Mouse (Mus musculus): ENCODE results near the gene 2310022B05Rik.

The 2310022B05Rik gene

DNA sequence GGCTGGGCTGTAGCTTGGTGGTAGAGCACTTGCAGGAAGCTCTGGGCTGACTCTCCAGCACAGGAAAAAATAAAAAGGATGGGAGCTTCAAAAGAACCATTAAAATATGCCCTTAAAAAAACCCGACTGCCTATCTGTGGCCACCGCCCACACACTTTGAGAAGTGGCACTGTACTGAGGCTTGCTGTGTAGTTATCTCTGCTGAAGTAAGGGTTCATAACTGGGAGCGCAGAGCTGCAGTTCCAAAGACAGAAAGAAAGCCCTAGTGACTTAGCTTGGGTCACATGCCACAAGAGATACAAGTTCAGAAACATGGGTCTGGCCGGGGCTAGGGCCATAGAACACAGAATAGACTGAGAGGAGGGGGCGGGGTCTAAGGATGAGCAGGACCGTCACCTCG, 5.2 kb downstream of the 2310022B05Rik start:
- DNase-seq, result no peak

DNA sequence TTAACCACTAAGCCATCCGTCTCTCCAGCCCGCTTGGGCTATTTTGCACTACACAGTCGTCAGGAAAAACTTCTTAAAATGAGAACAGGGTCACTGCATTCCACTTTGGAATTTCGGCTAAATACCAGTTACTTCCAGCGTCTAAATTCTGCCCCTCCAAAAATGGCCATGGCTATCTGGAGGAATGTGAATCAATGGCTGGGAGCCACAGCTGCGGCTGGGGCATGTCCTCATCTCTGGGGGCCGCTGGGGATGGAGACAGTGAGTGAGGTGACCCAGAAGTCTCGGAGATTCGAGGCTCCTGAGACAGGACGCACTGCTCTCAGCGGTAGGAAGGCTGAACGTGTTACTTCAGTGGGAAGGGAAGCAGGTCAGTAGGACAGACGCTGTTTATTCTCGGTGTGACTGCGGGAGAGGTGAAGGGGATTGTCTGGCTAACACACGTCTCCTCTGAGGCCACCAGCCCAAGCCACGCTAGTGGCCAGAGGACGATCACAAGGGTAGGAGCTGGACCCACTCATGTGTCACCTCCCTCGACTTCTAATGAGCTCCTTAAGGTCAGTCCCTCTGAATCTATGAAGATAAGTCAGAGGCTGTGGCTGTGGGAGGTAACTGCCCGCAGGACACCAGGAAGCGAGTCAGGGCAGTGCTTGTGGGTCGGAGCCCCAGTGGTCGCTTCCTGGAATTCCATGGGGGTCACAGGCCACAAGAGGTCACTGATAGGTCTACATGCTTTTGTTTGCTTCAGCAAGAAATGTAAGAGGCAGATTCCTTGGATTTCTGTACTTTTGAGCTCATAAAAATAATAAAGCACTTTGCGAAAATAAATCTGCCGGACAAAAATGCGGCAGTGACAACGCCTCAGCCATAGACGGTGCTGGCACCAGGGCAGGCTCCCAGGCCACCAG, 9.3 kb downstream of the 2310022B05Rik start:
- no peak for DNase-seq

DNA sequence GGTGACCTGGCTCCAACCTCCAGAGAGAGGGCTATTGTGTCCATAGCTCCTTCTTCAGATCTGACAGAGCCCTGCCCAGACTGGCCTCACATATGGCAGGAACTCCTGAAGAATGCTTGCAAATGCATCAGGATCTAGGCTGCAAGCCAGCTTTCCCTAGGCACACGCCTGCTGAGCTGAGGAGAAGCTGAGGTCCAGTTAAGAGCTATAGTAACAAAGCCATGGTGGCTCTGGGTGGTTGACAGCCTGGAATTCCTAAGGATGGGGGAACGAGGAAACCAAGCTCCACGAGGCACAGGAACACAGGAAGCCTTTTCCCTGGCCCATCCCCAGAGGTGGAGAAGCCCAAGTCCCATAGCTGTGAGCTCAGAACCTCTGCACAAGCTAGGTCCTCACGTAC, 10.6 kb downstream of the 2310022B05Rik start:
- DNase-seq, result peak; percentile 63

DNA sequence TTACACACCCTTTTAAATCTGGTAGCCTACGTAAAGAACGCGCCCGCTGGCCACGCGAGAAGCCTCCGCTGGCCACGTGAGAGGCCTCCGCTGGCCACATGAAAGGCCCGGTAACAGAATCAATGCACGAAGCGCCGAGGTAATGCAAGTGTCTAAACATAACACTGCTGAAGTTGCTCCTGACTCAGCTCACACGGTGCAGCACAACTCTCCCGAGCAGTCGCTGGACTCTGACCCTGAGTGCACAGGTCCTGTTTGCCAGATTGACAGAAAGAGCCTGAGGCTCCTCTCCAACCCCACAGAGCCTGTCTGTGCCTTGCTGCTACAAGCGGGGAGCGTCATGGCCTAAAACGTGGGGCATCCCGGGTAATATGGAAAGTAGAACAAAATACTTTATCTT, 11.4 kb downstream of the 2310022B05Rik start:
- DNase-seq, result no peak

DNA sequence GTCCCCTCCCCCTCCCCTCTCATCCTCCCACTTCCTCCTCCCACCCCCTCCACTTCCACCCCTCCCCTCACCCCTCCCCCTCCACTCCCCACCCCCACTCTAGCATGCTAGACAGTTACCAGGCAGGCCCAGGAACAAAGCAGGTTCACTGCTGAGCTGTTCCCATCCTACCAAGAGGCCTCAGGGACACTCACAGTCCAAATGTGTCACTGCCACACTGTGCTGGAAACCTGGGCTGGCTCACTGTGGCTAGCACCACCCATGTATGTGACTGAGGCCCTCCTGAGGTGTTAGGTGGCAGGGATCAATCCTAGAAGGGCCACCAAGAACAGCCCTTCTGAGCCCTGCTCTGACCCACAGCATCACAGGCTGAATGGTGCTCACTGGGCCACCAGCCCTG, 14.9 kb downstream of the 2310022B05Rik start:
- no peak for DNase-seq

DNA sequence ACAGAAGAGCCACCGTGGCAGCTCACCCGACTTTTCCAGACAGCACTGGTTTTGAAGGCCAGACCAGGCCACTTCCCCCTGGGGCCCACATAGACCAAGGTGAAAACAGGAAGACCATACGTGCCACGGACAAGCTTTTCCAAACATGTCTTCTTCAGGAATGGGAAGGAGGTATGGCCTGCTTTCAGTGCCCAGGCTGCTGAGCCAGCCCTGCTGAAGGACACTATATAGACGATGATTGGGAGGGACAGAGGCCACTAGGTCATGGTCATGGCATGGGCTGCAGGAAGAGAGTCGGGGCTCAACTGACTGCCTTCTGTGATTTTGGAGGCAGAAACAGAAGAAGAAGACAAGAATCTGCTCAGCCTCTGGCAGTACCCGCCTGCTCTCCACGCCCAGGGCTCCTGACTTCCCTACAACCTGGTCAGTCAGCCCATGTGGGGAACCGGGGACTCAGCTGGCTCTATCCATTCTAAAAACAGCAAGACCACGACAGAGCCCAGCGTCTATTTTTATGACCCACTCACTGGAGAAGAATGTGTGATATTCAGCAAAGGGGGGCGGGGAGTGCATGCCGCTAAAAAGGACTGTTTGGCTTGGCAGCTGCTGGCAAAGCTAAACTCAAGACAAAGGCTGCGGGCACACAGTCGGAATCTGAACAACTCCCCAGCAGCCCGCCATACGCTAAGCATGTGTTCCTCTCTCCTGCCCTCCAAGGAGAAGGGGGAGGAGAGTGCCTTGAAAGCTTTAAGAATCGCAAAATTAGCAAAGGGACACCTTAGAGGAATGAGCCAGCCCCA, 19.4 kb downstream of the 2310022B05Rik start:
- no peak for DNase-seq

DNA sequence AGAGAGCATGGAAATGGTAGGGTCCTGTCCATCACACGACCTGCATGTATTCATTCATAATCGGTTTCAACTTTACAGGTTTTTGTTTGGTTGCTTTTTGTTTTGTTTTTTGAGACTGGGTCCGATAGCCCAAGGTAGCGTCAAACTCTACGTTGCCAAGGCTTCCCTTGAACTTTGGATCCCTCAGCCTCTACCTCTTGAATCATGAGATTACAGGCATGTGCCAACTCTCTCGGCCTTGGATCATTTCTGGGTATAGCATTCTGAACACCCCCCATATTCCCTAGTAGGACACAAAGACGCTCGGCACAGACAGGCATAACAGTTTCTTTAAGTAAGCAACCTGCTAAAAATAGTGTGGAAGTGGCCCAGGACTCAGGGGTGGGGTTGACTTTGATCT, 21.6 kb downstream of the 2310022B05Rik start:
- DNase-seq, result no peak

DNA sequence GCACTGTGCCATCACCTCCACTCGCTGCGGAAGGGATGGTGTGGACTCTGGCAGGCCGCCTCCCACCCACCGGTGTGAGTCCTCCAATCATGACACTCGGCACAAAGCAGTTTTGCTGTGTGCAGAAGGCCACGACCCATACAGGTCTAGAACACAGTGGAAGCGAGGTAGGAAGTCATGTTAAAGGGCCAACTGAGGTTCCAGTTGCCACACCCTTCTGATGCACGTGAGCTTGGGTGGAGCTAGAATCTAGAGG, 28.0 kb downstream of the 2310022B05Rik start:
- no peak for DNase-seq

DNA sequence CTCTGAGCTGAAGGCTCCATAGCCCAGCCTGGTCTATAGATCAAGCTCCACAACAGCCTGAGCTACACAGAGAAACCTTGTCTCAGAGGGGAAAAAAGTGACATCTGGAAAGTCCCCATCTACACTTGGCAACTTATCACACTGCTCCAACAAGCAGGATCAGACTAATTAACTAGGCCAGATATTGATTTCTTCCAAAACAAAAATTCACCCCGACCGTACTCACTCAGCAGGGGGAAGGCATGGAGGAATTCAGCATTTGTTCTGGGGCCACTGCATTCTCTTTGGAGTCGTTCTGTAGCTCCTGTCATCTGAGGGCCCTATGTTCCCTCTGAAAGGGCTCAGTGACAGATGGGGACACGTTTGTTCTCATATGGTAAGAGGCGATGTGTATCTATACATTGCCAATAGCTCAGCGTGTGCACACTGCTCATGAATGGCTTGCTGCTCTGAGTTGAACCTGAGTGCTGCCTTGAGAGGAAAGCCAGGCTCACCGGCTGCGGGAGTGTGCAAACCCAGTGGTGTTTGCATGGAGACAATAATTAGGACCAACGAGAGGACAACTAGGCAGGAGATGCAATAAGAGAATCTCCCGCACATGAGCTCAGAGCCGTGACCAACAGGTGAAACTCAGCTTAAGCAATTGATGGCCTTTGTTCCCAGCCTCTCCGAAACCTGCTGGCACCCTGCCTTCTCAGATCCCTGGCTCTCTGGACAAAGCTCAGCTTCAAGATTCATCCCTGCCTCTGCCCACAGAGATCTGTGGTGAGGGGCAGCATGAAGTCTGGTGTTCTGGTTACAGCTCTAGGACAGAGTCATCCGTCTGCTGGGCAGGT, 28.5 kb downstream of the 2310022B05Rik start:
- DNase-seq, result no peak

DNA sequence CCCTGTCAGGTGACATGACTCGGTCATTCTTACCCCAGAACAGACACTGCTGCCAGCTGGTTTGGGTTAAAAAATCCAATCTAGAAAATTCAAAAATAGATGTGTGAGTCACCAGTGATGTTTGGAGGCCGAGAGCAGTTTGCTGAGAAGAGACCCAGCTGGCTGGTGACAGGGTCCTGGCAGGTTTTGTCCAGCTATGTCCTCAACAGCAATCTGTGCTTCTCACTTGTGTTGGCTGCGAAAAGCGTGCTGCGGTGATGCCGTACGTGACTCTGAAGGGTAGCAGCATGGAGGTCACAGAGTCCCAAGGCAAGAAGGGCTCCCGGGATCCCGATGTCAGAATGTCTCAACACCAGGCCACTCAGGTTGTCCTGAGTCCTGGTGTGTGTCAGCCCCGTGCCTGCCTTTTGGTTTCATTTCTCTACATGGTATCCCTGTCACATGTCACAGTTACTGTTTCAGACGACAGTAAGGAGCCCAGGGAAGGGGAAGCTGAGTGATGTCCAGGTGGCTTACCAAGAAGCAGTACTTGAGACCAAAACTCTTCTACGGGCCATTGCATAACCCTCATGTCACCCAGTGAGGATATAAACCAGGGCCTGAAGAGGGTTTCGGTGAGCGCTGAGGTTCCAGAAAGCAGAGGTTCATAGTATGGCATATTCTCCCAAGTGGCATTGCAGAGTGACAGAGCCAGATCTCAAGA, 30.0 kb downstream of the 2310022B05Rik start:
- DNase-seq, result peak; percentile 52

DNA sequence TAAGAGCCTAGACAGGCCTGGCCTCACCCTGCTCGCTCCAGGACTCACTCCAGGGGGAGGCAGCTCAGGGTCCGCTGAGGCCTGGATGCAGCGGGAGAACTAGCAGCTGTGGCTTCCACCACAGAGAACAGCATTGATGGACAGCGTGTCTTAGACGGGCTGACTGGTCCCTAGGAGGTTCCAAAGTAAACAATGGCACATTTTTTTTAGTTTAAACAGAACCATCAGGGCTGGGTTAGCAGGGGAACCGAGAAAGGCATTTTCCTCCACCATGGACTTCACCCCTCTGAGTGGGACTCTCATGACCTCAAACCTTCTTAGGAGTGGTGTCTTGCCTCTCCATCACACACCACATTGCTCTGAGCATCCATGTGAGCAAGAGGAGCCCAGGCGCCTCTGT, 31.2 kb downstream of the 2310022B05Rik start:
- DNase-seq, result no peak

DNA sequence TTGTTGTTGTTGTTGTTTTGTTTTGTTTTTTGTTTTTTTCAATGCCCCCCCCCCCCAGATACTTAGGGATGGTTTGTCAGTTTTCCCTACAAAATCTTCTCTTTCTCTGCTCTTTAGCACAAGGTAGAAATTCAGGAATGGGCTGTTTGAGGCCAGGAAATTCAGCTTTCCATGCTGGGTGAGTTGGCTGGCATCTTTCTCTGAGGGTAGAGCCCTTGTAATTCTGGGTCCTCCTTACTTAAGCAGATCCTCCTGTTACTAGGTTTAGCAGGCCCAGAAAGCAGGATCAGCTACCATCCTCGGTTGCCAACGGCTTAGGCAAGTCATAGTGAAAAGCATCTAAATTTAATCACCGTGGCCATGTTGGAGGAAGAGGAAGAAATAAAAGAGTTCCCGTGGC, 32.3 kb downstream of the 2310022B05Rik start:
- no peak for DNase-seq

DNA sequence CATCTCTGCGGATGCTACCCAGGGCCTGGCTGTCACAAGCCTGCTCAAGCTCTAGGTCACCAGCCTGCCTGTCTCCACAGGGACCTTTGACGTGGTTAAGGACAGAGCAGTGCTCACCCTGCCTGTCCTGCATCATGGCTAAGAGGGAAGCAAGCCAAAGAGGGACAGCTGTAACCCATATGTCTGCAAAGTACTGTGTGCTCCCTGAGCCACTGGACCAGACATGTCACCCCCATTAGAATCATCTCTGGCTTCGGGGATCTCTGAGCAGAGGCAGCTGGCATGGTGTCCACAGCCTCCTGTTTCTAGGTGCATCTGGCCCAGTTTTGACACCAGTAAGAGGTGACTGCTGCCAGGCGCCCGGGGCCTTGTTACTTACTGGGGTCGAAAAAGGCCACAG, 32.7 kb downstream of the 2310022B05Rik start:
- peak; percentile 48 for DNase-seq

DNA sequence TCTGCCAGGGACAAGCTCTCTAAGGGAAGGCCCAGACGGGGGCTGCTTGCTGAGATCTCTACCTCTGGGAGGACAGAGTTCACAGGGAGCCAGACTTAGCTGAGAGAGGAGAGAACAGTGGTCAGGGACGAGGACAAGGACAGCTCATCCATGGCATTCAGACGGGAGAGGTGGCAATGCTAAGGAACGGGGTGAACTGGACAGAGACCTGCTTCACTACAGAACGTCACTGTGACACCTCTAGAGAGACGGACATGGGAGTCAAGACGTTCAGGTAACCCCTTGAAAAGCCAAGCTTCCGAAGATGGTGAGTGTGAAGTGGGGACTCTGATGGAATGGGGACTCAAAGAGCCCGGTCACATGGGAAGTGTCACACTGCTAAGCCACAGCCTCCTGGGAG, 36.9 kb downstream of the 2310022B05Rik start:
- no peak for DNase-seq

DNA sequence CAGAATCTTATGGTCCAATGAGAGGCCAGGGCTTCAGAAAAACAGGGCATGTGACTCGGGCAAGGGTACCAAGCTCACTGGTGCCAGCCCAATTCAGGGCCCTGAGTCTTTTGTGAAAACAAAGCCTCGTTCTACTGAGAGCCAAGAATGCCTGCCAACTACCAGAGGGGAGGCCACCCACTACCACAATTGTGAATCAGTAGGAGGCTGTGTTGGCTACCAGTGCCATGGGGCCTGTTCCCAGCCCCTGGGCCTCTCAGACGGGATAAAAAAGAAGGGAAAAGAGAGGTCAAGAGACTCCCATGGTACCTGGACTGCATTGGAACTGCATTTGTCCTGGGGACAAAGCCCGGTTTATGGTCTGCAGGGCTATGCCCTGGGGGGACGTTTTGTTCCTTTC, 41.9 kb downstream of the 2310022B05Rik start:
- DNase-seq, result peak; percentile 58

DNA sequence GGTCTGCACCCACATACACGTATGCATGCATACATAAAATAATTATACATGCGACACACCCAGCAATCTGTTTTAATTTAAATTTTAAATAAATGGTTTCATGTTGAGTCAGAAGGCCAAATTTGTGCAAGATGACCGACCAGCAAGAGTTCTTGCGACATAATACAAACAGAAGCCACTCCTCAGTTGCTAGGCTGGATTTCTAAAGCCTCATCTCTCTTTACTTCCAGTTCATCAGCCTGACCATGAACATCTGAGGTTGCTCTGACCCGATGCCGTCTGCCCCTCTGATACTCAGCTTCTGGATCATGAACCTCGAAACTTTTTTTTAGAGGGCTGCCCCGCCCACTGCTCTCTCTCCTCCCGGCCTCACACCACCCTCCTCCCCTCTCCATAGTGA, 44.9 kb downstream of the 2310022B05Rik start:
- no peak for DNase-seq

DNA sequence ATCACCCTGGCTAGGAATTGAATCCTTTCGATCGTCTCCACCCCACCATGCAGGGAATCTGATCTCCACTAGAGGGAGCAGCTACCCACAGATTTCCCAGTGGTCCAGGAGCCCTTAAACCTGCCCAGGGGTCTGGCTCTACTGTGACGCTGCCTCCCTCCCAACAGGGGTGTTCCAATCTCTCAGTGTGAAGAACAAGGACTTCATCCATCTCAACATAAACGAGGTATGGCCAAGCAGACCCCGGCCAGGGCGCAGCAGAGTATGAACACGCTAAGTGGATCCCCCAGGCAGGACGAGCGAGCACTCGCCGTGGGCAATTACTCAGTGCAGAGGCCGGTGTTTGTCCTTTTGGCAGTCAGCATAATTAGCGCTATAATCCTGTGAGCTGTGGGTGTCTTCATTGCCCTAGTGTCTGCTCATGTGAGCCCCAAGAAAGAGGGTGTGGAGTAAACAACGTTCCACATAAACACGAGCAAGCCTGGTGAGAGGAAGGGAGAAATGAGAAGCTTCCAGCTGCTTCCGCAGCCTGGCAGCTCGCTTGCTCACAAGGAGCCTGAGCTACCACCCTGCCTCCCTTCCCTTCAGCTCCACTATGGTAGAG, 45.8 kb downstream of the 2310022B05Rik start:
- peak; percentile 84 for DNase-seq

DNA sequence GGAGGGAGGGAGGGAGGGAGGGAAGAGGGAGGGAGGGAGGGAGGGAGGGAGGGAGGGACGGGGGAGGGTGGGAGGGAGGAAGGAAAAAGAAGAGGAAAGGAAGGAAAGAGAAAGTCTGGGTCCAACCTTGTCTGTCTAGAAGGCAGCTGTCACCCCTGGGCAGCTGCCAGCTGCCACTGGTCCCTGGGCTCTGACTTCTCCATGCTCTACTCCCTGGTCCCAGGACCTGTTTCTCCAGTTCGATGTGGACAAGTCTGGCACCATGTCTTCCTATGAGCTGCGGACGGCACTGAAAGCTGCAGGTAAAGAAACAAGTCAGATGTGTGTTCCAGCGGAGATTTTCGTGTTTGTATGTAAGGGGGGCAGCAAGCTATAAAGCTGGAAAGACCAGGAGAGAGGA, 48.8 kb downstream of the 2310022B05Rik start:
- DNase-seq, result no peak

DNA sequence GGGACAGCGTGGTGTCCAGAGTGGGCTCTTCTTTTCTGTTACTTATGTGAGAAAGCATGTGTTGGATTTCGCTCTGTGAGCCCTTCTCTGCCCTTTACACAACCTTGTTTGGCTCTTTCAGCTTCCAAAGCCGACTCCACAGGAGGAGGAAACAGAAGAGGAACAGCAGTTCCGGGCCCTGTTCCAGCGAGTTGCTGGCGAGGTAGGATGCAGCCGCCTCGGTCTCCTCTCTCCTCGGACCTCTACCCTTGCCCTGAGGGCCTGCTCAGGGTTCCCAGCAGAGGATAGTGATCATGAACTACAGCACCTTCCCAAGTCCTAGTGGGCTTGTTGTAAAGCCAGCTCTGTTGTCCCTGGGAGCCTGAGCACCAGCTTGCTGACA, 54.2 kb downstream of the 2310022B05Rik start:
- DNase-seq, result no peak

DNA sequence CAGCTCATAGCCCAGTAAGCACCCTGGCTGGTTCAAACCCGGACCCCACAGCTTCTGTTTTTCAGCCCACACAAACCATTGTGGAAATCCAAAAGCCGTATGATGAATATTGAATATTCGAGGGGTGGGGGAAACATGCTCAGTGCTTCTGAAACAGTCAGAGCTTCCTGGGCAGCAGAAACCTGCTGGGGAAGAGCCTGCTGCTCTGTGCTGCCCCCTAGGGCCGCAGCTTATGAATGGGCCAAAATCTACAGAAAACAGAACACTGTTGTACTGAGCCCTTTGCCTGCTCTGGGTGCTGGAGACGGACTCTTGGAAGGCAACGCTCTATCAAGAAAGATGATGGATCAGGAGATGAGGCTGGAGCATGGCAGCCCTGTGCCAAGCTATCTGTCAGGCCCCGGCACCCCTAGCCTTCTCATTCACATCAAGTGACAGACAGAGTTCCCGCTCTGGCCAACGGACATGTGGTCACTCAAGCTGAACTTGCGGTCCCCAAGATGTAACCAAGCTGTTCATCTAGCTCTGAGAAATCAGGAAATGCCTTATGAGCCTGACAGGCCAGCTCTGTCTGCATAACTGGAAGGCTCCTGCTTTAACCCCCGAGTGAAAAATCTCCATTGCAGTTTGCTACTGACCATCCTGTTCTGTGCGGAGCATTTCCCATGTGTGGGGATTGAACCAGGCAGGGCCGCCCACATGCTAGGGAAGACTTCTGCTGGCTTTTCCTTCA, 54.8 kb downstream of the 2310022B05Rik start:
- no peak for DNase-seq

DNA sequence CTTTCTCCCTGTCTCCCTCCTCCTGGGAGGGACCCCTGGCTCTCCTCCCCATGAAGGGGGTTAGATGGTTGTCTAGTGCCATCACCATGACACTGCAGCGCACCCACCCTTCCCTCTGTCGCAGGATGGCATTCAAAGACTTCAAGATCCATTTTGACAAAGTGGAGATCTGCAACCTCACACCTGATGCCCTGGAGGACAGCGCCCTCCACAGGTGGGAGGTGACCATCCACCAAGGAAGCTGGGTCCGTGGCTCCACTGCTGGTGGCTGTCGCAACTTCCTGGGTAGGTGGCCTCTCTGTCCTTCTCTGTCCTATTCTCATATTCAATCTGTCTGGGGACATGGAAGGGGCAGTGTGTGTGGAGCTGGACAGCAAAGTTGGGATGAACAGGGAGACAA, 59.1 kb downstream of the 2310022B05Rik start:
- DNase-seq, result no peak

DNA sequence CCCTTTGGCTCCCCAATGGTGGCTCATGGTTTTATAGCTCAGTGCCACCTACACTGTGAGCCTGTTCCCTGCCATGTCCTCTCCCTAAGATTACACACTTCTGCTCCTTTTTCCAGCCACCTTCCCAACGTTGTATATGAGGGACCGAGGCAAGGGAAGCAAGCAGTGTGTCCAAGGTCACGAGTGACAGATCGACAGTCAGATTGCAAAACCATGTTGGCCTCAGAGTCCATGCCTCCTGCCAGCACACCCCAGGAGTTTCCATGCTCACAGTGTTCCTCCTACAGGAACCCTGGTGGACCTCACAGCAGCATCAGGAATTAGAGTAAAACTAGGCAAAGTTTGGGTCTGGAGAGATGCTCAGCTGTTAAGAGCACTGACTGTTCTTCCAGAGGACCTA, 73.8 kb downstream of the 2310022B05Rik start:
- DNase-seq, result no peak
